Mouse (Mus musculus) thymus, adult 2 months (tissue): ENCODE data around the gene Pcsk6.

ENCODE experiments used
- CTCF ChIP-seq: fragments of 200-500 bp; IDR thresholded peaks from 2 replicates; pipeline ENCODE4 v1.5.1; 2012; ENCODE audit warnings: mild to moderate bottlenecking, control low read depth, low read length, moderate library complexity, borderline replicate concordance; ENCODE audit not compliant: control insufficient read depth, poor library complexity, insufficient read depth; ENCODE audit errors: extremely low read depth
- POLR2A ChIP-seq: fragments of 200-500 bp; IDR thresholded peaks from 2 replicates; pipeline ENCODE4 v1.6.1; 2012; ENCODE audit warnings: mild to moderate bottlenecking, low read length, control low read depth, moderate library complexity; ENCODE audit not compliant: control insufficient read depth, poor library complexity, insufficient read depth; ENCODE audit errors: extremely low read depth

DNA sequence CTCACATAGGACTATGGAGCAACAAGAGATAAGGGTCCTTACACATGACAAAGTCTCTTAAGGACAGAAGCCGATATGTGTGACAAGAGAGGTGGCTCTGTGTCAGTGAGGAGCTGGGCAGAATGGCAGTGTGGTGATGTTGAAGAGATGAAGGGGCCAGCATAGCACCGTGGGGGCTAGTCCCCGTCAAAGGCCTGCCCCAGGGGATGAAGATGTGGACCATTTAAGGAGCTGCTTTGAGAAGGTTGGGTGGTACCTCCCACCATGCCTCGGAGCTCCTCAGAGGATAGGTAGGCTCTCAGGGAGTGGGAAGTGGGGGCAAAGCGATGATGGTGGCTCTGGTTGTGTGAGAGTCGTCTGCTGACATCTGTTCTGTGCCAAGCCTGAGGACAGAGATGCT lies 41.9 kb downstream of the Pcsk6 start:
- TF ChIP-seq POLR2A (no peak), CTCF (no peak)
